Mouse (Mus musculus) monocyte, adult 2 months (primary cell): ENCODE results near the gene Mpped2.

ENCODE experiments used
- DNase-seq, 2 experiments: peaks; one replicate each; pipeline ENCODE4 v3.0.0; 2022; ENCODE audit warnings: low spot score in 2 of 2, low read depth in 1 of 2

Mpped2 gene

DNA sequence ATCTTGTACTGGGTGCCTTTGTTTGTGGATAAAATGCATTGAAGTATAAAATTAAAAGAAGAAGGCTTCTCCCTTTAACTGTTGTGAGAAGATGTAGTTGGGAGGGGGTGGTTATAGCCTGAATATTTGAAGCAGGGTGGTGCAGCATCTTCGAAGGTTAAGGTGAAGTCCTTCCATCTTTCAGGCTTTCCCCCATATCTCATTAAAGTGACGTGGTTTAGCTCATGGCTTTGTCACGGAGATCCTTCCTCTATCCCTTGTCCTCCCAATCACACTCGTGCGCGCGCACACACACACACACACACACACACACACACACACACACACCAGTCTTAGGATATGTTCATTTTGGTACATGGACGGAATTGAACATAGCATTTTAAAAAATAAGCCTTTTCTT, 3.3 kb downstream of the Mpped2 start:
- DNase-seq = no peak

DNA sequence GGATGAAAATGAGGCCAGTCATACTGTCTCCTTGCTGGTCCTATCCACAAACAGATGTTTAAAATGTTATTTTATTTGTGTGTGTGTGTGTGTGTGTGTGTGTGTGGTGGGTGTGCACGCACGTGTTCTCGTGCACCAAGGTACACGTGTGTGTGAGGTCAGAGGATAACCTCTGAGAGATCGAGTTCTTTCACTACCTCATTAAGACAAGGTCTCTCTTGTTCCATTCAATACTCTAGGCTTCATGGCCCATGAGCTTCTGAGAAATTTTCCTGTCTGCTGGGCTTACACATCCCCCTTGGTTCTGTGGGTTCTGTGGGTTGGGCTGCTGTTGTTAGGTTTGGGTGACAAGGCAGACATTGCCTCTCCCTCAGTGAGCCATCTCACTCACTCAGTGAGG, 12.6 kb downstream of the Mpped2 start:
- no peak for DNase-seq

DNA sequence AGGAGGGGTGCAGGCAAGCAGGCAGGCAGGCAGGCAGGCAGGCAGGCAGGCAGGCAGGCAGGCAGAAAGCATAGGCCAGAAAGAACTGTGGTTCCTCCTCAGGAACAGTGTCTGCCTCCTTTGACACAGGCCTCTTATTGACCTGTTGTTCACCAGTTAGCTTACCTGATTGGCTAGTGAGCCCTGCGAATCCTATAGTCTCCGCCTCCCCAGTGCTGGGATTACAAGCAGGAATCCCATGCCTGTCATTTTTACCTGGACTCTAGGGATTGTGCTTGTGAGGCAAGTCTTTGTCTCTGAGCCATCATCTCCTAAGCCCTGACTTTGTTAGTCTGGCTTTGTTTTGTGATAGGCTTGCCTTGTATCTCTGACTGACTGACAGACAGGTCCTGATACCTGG, 14.1 kb downstream of the Mpped2 start:
- DNase-seq = no peak

DNA sequence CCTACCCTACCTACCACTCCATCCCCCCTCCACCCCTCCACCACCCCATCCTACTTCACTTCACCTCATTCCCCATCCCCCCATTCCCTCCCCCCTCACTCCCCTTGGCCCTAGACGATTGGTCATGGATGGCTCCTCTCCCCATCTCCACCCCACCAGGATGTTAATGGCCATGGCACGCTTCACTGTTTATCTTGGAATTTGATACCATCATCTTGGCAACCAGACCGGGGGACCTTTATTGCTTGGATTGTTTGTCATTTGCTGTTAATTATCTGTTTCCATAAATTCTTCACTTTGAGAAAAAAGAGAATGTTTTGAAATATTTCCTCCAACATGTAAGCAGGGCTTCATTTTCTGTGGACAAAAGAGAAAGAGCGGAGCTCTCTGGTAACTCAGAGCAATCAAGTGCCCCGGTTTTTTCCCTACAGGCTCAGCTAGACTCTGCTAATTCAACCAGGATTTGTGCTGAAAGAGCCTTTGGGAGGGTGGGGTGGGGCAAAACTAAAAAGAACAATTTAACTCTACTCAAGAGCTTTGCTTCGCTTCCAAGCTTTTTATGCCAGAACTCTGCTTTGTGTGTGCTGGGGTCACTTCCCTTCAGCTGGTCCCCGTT, 17.9 kb downstream of the Mpped2 start:
- no peak for DNase-seq

DNA sequence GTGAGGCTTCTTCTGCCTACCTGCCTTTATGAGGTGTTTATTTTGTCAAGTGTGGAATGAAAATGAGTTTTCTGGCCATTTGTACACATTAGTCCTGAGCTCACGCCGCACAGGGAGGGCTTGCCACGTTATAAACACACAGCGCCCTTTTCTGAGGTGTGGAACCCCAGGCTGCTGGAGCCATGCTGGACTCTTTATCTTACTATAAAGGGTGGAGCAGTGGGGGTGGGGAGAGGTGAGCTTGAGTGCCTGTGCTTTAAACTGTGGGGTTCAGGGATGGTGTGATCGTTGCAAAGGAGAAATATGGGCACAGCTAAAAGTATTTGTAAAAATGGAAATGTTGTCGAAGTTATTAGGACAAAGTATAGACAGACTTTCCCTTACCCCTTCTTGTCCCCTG, 18.4 kb downstream of the Mpped2 start:
- no peak for DNase-seq

DNA sequence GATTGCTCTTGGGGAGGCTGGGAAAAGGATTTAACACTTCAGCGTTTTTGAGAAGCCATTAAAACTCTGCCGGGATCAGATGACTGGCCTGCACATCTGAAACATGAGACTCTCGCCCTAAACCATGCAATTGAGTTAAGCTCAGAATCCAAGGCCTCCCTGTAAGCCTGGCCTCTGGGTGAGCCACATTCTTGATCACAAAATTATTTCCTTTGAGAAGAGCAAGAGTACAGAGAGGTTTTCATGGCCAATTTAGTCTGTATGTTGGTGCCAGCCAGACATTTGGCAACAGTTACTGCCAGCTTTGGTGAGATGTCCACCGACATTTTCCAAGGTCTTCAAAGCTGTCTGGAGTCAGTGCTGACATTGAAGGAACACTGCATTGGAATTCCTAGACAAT, 20.1 kb downstream of the Mpped2 start:
- DNase-seq = no peak

DNA sequence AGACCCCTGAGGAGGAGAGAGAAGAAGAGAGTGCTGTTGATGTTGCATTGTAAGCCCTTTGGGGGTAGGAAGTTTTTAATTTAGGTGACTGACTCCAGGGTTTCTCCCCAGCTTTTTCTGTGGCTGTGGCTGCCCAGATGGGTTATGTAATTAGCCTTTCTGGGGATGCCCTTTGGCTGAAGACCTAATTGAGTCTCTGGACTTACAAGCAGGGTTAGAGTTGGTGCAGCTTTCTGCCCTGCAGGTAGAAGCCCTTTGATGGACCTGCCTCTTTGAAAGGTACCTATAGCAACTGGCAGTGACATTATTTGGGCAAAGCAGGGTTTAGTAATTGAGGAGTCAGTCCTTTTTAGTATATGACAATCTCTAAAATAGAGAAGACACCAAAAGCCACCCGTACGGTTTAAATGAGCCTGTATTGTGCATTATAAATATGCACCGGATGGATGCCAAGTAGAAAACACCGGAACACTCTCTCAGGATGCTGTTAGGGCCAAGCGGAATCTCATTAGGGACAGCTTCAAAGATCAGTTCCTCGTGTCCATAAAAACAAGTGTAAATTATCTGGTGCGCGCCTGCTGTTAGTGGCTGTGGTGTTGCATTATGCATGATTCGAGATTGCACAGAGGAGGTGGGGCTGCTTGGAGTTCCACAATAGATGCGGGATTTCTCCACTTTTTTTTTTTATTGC, 22.8 kb downstream of the Mpped2 start:
- no peak for DNase-seq

DNA sequence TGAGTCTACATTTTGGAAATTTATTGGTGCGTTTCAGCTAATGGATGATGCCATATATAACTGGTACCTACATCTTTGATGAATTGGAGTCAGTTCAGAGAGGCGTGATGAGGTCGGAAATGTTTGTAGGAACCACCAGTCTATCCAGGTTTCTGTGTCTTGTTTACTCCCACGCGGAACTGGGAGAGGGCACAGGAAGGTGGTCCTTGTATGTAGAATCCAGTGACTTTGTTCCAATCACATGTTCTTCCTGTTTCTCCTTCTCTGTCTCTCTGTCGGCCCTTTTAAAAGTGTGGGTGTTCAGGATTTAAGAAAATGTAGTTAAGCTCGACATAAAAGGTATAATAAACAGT, 23.3 kb downstream of the Mpped2 start:
- no peak for DNase-seq

DNA sequence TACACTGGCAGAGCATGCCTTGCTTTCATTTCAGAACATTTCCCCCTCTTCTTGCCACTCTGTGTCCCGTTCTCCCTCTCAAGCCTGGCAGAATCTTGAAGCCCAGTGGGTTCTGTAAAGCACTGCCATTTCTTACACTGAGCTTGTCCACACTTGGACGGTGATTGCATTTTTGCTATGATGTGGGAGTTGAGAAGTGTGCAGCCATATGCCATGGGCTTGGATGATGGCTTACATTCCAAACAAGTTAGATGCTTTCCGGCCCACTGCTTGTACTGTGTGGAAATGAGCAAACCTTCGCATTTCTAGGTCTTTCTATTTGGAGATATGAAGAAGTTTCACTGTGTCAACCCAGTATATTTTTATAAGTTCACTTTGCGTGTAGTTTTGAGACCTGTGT, 25.8 kb downstream of the Mpped2 start:
- DNase-seq = no peak

DNA sequence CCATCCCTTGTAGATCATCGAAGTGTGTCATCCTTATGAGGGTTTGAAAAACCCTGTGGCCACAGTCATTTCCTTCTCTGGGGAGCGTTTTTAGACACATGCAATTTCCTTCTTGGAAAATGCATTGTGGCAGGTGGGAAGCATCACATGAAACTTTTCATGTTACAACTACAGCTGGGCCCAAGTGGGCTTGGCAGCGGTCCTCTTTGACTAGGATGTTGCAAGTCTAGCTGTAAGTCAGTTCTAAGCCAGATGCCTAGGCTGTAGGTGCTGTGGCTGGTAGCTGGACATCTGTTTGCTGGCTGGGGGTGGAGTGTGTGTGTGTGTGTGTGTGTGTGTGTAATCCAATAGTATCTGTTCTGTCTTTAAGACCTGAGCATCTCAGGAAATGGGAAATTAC, 26.4 kb downstream of the Mpped2 start:
- DNase-seq = no peak

DNA sequence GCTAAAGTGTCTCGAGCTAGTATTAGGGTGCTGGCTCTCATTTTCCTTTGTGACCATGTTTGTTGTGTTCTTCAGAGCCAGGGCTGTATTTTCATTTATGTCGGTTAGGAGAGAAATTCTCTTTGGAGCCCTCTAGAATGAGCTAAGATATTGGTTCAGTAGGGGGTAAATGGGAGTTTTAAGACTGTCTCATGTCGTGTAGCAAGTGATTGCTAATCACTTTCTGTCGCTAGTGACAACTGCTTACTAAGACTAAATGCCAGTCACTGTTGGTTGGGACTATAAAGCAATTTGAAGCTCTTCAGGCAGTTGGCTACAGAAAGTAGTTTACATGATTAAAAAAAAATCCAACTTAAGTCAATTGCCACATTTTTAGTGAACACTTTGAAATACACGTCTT, 27.6 kb downstream of the Mpped2 start:
- no peak for DNase-seq

DNA sequence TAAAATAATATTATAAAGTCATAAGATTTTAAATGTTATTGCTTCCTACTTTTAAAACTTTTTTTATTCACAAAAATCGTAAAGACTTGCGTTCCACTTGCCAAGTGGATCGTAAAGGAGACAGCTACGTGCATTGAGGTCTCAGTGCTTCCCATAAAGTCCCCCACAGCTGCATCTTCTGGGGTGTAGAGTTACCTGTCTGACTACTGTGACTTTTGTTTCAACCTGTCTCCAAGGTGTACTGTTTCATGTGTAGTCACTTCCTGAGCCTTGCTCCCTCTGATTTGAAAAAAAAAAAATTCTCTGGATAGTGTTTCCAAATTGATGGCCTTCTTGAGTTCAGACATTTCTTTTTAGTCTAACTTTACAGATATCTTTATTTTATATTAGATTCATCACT, 29.0 kb downstream of the Mpped2 start:
- DNase-seq = no peak

DNA sequence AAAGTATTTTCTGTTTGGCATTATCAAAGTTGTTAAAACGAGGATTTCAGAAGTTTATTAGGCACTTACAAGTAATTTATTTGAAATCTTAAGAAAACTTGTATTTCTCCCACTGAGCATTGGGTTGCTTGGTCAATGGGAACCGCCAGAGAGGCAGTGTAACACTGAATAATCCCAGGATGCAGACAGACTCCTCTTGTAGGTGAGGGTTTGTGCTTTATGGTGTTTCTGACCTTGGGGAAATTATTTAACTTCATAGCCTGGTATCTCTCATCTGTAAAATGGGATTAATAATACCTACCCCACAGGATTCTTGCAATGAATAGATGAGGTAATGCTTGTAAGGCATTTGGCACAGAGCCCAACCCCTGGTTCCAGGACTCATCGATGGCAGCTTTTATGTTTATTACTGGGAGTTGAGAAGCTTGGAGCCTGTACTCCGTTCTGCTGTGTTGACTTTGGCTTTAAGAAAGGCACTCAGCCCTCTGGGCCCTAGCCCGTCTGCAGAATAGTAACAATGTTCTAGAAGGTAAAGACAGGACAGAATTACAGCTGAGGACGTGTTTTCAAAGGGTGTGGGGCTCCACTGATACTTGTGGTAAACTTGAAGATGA, 37.0 kb downstream of the Mpped2 start:
- no peak for DNase-seq

DNA sequence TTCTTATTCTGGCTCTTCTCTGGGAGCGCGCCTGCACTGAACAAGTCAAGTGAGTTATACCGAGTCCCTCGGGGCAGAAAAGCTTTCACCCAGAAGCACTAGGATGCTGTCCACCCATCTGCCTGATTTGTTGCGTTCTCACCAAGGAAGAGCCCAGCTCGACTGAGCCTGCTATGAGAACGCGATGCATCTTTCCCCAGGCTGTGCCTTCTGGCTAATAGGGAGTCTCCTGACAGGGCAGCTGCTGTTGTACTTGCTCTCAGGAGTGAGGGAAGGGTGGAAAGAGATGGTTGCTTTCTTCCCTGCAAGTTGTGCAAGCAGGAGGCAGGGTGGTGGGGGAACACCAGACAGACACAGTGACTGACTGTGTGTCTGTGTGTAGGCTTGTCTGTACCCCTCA, 37.5 kb downstream of the Mpped2 start:
- DNase-seq = no peak

DNA sequence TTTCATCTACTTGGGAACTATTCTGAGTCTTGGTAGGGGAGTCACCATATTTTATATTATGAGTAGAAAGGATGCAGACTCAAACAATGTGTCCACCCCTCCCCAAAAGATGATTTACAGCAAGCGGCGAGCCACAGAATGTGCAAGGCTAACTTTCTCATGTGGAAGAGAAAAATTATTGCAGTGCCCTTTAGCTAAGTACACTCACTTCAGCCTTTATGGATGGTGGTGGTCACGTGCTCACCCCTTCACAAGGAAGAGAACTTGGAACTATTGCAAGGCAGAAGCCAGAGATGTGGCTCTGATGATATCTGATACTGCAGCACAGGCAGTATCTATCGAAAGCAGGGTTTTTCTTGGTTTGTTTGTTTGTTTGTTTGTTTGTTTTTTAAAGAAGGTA, 38.4 kb downstream of the Mpped2 start:
- DNase-seq = no peak

DNA sequence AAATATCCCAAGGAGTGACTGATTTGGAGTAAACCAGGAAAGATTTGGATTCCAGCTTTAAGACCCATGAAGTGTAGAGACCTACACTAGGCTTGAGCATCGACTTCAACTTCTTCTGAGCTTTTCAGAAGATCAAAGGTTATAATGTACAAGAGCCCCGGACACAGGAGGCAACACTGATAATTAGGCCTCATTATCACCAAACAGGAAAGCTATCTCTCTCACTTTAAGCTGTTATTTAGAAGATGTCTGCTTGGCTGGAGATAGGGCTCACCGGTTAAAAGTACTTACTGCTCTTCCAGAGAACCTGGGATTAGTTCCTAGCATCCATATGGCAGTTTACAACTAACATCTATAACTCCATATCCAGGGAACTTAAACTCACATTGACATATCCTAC, 39.1 kb downstream of the Mpped2 start:
- DNase-seq = no peak

DNA sequence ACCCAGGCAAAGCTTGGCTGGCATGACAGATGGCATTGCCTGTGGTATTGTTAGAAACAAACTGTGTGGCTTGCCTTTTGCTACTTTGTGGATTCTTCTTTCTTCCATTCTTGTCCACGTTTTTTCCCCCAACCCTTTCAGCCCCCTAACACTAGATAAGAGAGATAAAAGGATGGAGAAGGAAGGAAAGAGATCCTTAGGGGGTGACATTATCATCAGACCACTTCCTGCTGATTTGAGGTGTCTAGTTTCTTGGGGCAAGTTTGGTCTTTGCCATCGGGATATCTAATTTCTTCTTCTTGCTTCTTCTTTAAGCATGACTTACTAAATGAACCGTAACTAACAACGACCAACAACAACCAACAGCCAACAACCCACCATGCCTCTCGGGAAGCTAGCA, 40.3 kb downstream of the Mpped2 start:
- no peak for DNase-seq

DNA sequence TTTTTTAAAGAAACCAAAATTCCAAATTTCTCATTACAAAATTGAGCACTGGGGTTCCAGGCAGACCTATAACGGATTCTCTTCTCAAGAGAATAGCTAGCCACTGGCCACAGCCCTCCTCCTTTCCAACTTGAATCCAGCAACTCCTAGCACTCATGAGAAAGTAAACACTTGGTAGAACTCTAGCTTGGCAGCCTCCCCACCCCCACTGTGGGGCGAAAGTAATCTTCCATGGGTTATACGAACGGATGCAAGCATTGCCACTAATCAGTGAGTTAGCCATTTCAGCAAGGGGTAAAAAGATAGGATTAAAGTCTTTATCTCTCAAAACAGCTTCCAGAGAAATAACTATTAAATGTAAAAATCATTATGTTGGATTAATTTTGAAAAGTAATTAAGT, 40.9 kb downstream of the Mpped2 start:
- DNase-seq = no peak

DNA sequence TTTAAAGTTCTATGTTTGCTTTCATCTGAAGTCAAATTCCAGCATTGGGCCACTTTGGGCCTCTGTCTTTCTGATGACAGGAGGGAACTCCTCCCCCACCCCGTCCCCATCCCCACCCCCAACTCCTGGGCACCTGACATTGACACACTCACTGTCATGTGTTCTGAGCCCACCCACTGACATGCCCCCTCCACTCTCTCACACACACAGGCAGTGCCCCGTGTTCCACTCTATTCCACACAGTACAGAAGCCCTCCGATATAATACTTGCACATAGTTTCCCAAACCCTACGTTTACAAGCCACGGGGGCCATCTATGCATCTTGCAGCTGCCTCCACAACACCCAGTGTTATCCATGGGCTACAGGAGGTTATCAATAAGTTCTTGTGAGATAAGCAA, 42.1 kb downstream of the Mpped2 start:
- no peak for DNase-seq

DNA sequence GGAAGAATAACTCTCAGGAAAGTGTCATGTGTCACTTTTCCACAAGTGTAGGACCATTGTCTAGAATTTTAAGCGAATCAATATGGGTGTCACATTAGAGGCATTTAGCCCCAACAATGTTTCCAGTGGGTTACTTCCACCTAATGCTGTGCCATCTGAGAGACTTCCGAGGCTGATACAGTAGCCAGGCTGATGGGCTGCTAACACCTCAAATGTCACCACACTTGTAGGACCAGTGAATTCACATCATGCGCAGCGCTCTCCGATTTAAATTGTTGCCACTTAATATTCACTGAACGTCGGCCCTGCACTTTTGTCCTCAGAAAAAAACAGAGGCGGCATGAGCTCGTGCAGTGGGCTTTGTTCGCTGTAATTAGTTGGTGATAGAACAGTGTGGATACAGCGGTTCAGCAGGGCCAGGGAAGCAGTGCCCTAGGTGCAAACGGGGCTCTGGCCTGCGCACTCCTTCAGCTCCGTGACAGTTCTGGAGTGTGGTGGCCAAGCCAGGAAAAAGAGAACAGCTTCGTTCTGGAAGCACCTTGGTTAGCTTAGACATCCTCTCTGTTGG, 42.8 kb downstream of the Mpped2 start:
- DNase-seq = no peak

DNA sequence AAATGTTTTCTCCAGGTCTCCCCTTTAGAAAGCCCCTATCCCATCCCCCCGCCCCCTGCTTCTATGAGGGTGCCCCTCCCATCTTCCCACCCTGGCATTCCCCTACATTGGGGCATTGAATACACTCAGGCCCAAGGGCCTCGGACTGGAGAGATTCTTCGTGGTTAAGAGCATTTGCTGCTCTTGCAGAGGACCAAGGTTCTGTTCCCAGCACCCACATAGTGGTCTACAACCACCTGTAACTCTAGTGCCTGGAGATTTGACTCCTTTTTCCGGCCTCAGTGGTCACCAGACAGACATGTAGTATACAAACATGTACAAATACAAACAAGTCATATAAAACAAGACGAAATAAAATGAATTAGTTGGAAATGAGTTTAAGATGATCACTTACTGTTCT, 45.9 kb downstream of the Mpped2 start:
- no peak for DNase-seq

DNA sequence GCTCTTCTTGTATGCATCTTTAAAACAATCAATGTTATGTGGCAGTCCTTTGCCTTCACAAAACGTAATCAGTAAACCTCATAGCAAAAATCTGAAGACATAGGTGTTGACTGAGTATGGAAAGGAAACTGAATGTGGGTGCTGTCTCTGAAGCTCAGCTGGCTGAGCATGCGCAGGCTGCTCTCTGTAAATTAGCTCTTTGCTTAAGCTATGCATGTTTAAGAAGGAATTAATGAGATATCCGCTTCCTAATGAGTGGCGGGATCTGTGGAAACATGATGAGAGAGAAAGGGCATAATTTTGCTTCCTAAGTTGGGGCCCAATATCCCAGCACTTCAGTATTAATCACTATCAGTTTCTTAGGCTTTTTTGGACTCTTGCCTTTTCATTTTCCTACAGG, 51.0 kb downstream of the Mpped2 start:
- DNase-seq = no peak

DNA sequence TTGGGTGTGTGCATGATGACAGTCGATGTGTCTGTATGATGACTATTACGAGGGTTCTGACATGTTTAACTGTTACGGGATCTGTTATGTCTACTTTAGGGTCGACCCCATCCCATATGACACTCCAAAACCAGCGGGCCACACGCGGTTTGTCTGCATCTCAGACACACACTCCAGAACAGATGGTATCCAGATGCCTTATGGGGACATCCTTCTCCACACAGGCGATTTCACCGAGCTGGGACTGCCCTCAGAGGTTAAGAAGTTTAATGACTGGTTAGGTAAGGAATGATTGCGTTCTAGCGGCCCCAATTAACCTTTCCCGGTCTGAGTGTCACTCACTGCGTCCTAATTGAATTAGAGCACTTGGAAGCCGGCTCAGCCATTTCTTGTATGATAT, 51.5 kb downstream of the Mpped2 start:
- DNase-seq = no peak
